Mouse (Mus musculus): ENCODE data around the gene Nol8.

DNA sequence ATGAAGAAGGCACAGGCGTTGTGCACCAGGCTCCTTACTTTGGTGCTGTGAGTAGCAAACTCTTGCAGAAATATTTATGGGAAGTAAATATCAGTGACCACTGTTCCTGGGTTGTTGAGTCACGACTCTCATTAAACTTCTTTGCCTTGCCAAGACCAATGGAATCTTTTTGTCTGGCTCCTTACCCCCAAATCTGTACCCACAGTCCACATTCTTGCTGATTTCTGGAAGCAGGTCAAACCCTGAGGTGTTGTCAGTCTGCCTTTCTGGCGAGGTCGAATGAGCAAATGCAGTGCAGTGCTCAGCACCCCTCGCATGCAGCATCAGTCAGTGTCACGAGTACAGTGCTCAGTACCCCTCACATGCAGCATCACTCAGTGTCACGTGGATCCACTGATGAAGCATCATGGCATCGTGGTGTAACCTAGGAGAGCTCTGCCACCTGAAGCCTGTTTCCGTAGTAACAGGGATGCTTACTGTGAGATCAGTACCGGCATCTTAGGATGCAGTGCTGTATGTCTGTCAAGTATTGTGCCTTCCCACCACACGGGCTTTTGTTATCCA is 50.4 kb downstream of the Nol8 start:
- TF ChIP-seq CTCF (IDR thresholded peaks at IDR 0.05; ENCODE audit: insufficient read depth, low read length) (no peak), POLR2A (IDR thresholded peaks at IDR 0.05; ENCODE audit: borderline replicate concordance, extremely low read depth, low read depth, low read length) (no peak)
